Mouse (Mus musculus) lung, postnatal 0 days (tissue): Measurements from ENCODE around the gene Nek2. TPM values are rescaled to one million over a fixed set of nuclear protein-coding genes. Genes with fewer than 3 reads are reported as not detected.

ENCODE experiments used
- ATAC-seq: fragments of 200-750 bp; cut with Nextera tagmentation; 2 replicates; pipeline ENCODE4 v1.8.0; 2017; ENCODE audit warnings: moderate library complexity
- DNase-seq: peaks from one replicate; pipeline ENCODE4 v3.0.0-alpha.2; 2016; ENCODE audit warnings: low spot score
- H3K27ac ChIP-seq: fragments of 300-500 bp; sonication (generic); 2 replicates; pipeline ENCODE4 v1.5.1; 2014; ENCODE audit warnings: antibody characterized with exemption, mild to moderate bottlenecking, low read length, mixed read lengths
- H3K27me3 ChIP-seq: fragments of 300-500 bp; sonication (generic); replicated peaks from 2 replicates; pipeline ENCODE4 v1.6.1; 2014; ENCODE audit warnings: low read length, mixed read lengths; ENCODE audit not compliant: insufficient read depth
- H3K36me3 ChIP-seq: fragments of 300-500 bp; sonication (generic); 2 replicates; pipeline ENCODE4 v1.6.1; 2014; ENCODE audit warnings: low read length, mixed read lengths; ENCODE audit not compliant: insufficient read depth
- H3K4me1 ChIP-seq: fragments of 300-500 bp; sonication (generic); 2 replicates; pipeline ENCODE4 v1.6.1; 2014; ENCODE audit warnings: antibody characterized with exemption, low read depth, low read length, mixed read lengths; ENCODE audit not compliant: insufficient read depth
- H3K4me2 ChIP-seq: fragments of 300-500 bp; sonication (generic); replicated peaks from 2 replicates; pipeline ENCODE4 v1.6.1; 2014; ENCODE audit warnings: low read depth, mild to moderate bottlenecking, low read length, moderate library complexity, mixed read lengths
- H3K4me3 ChIP-seq: fragments of 300-500 bp; sonication (generic); 2 replicates; pipeline ENCODE4 v1.5.1; 2014; ENCODE audit warnings: low read depth, low read length
- H3K9ac ChIP-seq: fragments of 300-500 bp; sonication (generic); replicated peaks from 2 replicates; pipeline ENCODE4 v1.6.1; 2014; ENCODE audit warnings: low read depth, mild to moderate bottlenecking
- H3K9me3 ChIP-seq: fragments of 300-500 bp; sonication (generic); 2 replicates; pipeline ENCODE4 v1.6.1; 2016; ENCODE audit warnings: low read length, mixed read lengths
- CTCF ChIP-seq: IDR thresholded peaks from 2 replicates; pipeline ENCODE4 v1.5.1; 2016; ENCODE audit warnings: antibody characterized with exemption, mild to moderate bottlenecking
- EP300 ChIP-seq: IDR thresholded peaks from 2 replicates; pipeline ENCODE4 v1.6.1; 2016; ENCODE audit warnings: antibody characterized with exemption, mild to moderate bottlenecking, control low read depth
- WGBS: fragments of 180-500 bp; shearing (Covaris S2); extraction: QIAGEN DNeasy Blood & Tissue Kit; methylation state at CpG from one replicate; pipeline ENCODE4 v1.1.7; 2014; 5-methylcytosine and 5-hydroxymethylcytosine counted together
- polyA plus RNA-seq: library from polyadenylated mRNA; unstranded; fragments of >200 nt; fragmentation: Nextera tagmentation; extraction: Ambion mirVana; gene quantifications from 2 replicates; pipeline ENCODE4 v1.2.1, GENCODE M21; 2015

The Nek2 gene
- polyA plus RNA-seq, 1 experiment from 2014 or later = 4.8 TPM

DNA sequence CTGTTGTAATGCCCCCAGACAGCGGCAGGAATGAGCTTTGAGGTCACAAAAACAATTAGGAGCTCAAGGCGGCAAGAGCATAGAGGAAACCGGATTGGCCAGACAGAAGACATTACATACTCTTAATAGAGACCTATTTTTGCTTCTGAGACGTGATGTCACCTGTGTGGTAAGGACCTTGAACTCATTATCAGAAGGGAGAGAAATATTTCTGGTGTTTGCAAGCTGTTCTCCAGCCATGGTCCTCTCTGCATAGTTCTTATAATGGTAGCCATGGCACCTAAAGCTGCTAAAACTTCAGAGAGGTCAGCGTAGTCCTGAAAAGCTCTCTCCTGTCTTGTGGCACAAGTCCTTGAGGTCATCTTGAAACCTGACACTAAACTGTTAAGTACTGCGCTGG lies 35.0 kb upstream of the Nek2 start:
- H3K4me1 ChIP-seq = no peaks in the 10 kb centered on the region
- H3K27me3 ChIP-seq = no peaks in the 10 kb centered on the region
- no peaks in the 10 kb centered on the region for H3K9me3 ChIP-seq
- TF ChIP-seq EP300 (no peak), CTCF (no peak)
- no peak overlapping the region for H3K4me2 ChIP-seq
- H3K27ac ChIP-seq = no peak overlapping the region
- ATAC-seq = no peak; the same call in 1 of the 2 replicates
- no peak overlapping the region for H3K9ac ChIP-seq
- no peaks in the 10 kb centered on the region for H3K36me3 ChIP-seq
- H3K4me3 ChIP-seq = no peak overlapping the region
- DNase-seq = no peak
- WGBS = 48% methylated on average over 6 of the region's 6 CpGs

DNA sequence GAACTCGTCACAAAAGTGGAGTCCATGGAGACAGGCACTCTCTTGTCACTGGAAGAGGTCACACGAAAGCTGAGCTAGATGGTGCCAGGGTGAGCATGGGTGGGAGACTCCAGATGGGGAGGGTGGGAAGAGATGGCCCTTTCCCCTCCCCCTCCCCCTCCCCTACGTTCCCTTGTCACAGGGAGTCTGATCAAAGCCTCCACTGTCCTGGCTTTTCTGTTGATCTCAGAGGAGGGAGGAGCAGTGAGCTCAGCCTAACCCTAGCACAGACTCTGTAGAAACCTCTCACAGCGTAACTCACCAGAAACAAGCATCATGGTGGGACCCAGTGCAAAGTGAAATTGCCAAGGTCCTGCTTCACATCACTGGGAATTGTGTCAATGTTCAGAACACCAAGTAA lies 33.9 kb upstream of the Nek2 start:
- TF ChIP-seq CTCF (no peak), EP300 (no peak)

DNA sequence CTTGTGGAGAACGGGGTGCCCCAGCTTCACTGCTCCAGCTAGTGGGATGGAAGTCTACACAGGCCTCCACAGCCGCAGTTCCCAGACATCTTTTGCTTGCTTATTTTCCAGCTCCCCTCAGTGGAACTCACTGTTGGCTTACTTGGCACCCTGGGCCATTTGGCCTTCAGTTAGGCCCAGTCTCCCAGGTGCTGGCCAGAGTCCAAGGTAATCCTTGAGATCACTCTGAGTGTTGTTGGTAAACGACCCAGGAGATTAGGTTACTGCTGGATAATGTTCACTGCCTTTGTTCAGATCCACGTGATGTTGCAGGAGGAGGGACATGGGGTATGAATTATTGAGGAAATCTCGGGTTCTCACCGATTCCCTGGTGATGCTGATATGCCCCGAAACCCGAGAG lies 28.3 kb upstream of the Nek2 start:
- no peak overlapping the region for H3K27ac ChIP-seq
- no peaks in the 10 kb centered on the region for H3K4me1 ChIP-seq
- H3K27me3 ChIP-seq = no peaks in the 10 kb centered on the region
- no peak overlapping the region for H3K4me3 ChIP-seq
- H3K4me2 ChIP-seq = no peak overlapping the region
- no peaks in the 10 kb centered on the region for H3K9me3 ChIP-seq
- TF ChIP-seq CTCF (no peak), EP300 (no peak)
- DNase-seq (peak; percentile 58), ATAC-seq (peak; percentile 72)
- WGBS = 64% methylated on average over 8 of the region's 8 CpGs
- no peaks in the 10 kb centered on the region for H3K36me3 ChIP-seq
- no peak overlapping the region for H3K9ac ChIP-seq

More for the DNA sequence above, 33.9 kb upstream of the Nek2 start:
- ATAC-seq (no peak), DNase-seq (no peak)
- Histone ChIP-seq H3K27me3 (no peaks in the 10 kb centered on the region), H3K9me3 (no peaks in the 10 kb centered on the region), H3K27ac (no peak overlapping the region), H3K4me2 (no peak overlapping the region), H3K36me3 (no peaks in the 10 kb centered on the region), H3K4me1 (no peaks in the 10 kb centered on the region), H3K4me3 (no peak overlapping the region), H3K9ac (no peak overlapping the region)
- 44% methylated on average over 3 of the region's 4 CpGs for WGBS

DNA sequence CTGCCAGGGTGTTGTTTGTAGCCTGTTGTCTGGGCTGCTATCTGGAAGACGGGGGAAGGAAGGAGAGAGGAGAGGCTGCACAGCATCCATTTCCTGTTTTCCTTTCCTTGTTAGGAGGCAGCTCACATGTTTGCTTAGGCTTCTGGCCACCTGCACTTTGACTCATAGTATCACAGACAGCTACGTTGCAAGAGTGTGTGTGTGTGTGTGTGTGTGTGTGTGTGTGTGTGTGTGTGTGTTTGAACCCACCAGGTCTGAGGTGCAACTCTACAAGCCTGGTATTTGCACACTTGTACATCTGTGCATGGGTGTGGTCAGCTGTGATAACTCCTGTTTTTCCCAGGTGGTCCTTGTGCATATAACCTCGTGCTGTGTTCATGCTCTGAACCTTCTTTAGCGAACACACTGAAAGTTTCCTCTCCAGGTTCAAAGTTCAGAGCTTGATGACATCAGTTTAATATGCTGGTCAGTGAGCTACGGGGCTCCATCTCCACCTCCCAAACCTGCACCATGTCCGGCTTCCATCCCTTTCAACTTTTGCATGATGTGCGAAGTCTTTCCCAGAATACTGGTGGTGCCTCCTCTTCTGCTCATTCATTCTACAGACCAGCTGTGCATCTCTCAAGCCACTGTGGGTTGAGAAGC lies 27.2 kb upstream of the Nek2 start:
- Histone ChIP-seq H3K27me3 (no peaks in the 10 kb centered on the region), H3K9me3 (no peaks in the 10 kb centered on the region), H3K4me1 (no peaks in the 10 kb centered on the region), H3K4me3 (no peak overlapping the region), H3K4me2 (no peak overlapping the region), H3K9ac (no peak overlapping the region), H3K27ac (no peak overlapping the region), H3K36me3 (no peaks in the 10 kb centered on the region)
- WGBS = 75% methylated on average over 6 of the region's 7 CpGs
- DNase-seq = peak; percentile 10
- TF ChIP-seq CTCF (no peak), EP300 (no peak)
- no peak; the same call in 1 of the 2 replicates for ATAC-seq

DNA sequence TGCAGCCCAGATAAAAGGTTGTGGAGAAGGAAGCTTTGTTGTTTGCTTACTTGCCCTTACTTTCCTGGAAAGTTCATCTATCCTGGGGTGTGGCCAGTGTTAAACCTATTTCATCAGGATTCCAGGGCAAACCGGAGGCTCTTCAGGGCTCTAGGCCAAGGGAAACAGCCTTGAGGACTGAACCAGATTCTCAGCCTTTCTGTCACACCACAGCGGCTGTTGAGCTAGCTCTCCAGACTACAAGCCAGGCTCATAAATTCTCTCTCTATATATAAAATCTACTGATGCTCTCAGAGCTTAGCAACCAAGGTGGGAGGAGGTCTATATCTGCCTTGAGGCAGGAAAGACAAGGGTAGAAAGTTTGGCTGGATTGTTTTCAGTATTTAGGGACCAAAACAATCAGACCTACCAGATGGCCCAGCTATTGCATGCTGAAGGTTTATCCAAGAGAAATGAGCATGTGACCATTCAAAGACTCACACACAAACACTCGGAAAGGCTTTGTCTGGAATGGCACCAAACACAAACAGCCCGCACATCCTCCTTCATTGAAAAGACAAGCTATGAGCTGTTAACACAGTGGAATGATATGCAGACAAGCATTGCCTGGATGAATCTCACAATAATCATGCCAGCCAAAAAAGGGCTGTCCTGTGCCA lies 24.9 kb upstream of the Nek2 start:
- Histone ChIP-seq H3K36me3 (no peaks in the 10 kb centered on the region), H3K9me3 (no peaks in the 10 kb centered on the region), H3K27me3 (no peaks in the 10 kb centered on the region), H3K4me2 (no peak overlapping the region), H3K9ac (no peak overlapping the region), H3K4me3 (no peak overlapping the region), H3K27ac (no peak overlapping the region), H3K4me1 (no peaks in the 10 kb centered on the region)
- no peak for TF ChIP-seq CTCF
- no peak for TF ChIP-seq EP300
- no peak for DNase-seq
- 67% methylated on average over 4 of the region's 4 CpGs for WGBS
- ATAC-seq = no peak

DNA sequence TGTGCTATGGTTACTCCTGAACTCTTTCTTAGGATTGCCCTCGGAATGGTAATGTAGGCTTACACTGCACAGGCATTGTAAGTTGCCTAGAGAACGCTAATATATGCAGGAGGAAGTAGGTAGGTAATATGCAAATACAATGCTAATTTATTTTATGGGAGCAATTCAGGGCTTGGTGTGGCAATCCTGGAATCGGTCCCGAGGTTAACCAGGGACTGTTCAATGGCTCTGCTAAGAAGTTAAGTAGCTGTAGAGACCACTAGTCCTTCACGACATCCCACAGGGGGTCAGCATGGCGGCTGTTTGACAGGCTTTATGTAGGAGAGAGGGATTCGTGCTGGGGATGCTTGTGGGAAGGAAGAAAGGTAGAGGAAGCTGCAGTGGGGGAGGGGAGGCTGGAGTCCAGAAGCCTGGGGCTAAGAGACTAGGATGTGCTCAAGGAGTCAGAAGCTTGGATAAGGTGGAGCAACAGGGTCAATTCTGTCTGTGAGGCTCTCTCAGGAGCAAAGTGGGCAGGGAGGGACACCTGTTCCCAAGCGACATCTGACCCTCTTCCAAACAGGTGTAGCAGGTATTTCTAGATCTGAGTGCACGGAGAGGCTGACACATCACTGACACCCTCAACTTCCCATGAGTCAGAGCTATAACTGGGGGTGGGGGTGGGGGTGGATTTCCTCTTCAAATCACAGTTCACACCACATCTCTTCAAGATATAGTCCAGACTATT lies 19.0 kb upstream of the Nek2 start:
- Histone ChIP-seq H3K4me3 (no peak overlapping the region), H3K4me2 (0 out of 2 replicates have a peak overlapping the region, but pooled peaks have one; percentile 23), H3K36me3 (no peaks in the 10 kb centered on the region), H3K9ac (no peak overlapping the region), H3K27ac (peak overlapping the region; percentile 60), H3K4me1 (no peaks in the 10 kb centered on the region), H3K27me3 (no peaks in the 10 kb centered on the region), H3K9me3 (no peaks in the 10 kb centered on the region)
- DNase-seq (peak; percentile 87), ATAC-seq (peak; percentile 93)
- WGBS = 41% methylated on average over 9 of the region's 9 CpGs
- TF ChIP-seq CTCF (no peak), EP300 (peak; percentile 50)
